Mouse (Mus musculus) cortical plate, adult 2 months (tissue): ENCODE results near the gene Pcsk4. TPM values are rescaled to one million over a fixed set of nuclear protein-coding genes. Genes with fewer than 3 reads are reported as not detected.

ENCODE experiments used
- H3K27ac ChIP-seq: fragments of 200-500 bp; 2 replicates; pipeline ENCODE4 v1.5.1; 2012; ENCODE audit warnings: low read length, control low read depth, inconsistent platforms; ENCODE audit not compliant: insufficient read depth
- H3K4me1 ChIP-seq: fragments of 200-500 bp; 2 replicates; pipeline ENCODE4 v1.6.1; 2011; ENCODE audit warnings: low read length; ENCODE audit not compliant: control insufficient read depth, insufficient read depth
- H3K4me3 ChIP-seq: fragments of 200-500 bp; 2 replicates; pipeline ENCODE4 v1.5.1; 2011; ENCODE audit warnings: mild to moderate bottlenecking, low read length, control low read depth; ENCODE audit not compliant: insufficient read depth
- CTCF ChIP-seq: fragments of 200-500 bp; IDR thresholded peaks from 2 replicates; pipeline ENCODE4 v1.5.1; 2011; ENCODE audit warnings: mild to moderate bottlenecking, control low read depth, low read length; ENCODE audit not compliant: insufficient read depth; ENCODE audit errors: extremely low read depth
- POLR2A ChIP-seq: fragments of 200-500 bp; IDR thresholded peaks from 2 replicates; pipeline ENCODE4 v1.6.1; 2011; ENCODE audit warnings: mild to moderate bottlenecking, low read length, control low read depth; ENCODE audit not compliant: insufficient read depth; ENCODE audit errors: extremely low read depth
- polyA plus RNA-seq: library from polyadenylated mRNA; depleted of rRNA; stranded (reverse); fragments of >200 nt; gene quantifications from 2 replicates; pipeline ENCODE4 v1.2.3, GENCODE M21; 2012; rRNA removed

The Pcsk4 gene
- polyA plus RNA-seq, 1 experiment, result 13.9 TPM

DNA sequence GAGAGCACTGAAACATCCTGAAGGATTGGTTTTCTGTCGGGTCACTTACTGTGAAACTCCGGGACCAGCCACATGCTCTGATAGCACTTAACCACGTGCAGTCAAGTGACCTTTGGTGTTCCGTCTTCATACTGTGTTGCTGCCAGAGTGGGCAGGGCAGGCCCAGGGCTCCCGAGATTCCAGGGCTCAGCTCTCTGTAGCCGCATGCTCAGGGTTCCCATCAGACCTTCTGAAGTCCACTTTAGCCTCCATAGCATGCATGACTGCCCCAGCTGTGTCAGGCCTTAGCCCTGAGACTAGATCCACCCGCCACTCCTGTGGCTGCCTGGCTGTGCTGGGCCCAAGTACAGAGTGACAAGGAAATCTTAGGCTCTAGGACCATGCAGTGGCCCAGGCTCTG lies 48.0 kb downstream of the Pcsk4 start:
- no peak for TF ChIP-seq POLR2A
- no peak for TF ChIP-seq CTCF

DNA sequence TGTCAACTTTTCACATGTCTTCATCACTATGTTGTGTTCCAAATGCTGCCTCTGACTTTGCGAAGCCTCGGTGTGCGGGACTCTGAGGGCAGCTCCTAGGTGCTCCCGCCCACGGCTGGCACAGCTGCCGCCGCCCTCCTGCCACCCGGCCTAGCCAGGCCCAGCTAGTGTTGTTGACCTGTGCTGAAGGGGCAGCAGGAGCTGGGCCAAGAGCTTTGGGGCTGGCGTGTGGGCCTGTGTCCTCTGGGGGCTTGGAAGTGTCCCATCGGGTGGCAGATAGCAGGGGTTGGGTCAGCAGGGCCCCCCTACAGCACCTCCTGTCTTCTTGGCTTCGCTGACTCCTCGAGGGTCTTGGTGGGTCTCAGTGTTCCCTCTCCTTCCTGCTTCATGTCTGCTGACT lies 50.0 kb downstream of the Pcsk4 start:
- TF ChIP-seq CTCF (no peak), POLR2A (no peak)
- H3K4me3 ChIP-seq, result no peak overlapping the region
- H3K27ac ChIP-seq, result no peak overlapping the region
- H3K4me1 ChIP-seq, result no peaks in the 10 kb centered on the region

More for the DNA sequence above, 48.0 kb downstream of the Pcsk4 start:
- Histone ChIP-seq H3K4me3 (no peak overlapping the region), H3K4me1 (no peaks in the 10 kb centered on the region), H3K27ac (no peak overlapping the region)

DNA sequence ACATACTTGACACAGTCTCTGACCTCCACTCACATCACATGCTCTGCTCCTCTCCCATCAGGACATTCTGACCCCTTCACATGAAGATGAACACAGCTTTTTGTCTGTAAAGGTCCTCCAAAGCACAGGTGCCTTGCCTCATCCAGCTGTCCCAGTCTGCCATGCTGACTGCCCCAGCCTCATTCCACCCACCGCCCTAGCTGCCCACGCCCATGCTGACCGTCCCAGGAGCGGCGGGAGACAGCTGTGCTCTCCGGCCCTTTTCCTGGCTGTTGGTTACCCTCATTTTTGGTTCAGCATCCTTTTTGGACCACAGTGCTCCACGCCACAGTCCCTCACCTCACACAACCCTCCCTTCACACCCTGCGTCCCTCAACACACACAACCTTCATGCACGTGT lies 50.9 kb downstream of the Pcsk4 start:
- TF ChIP-seq POLR2A (no peak), CTCF (no peak)
- Histone ChIP-seq H3K4me3 (no peak overlapping the region), H3K27ac (no peak overlapping the region), H3K4me1 (no peaks in the 10 kb centered on the region; the same call in 1 of the 2 replicates)

DNA sequence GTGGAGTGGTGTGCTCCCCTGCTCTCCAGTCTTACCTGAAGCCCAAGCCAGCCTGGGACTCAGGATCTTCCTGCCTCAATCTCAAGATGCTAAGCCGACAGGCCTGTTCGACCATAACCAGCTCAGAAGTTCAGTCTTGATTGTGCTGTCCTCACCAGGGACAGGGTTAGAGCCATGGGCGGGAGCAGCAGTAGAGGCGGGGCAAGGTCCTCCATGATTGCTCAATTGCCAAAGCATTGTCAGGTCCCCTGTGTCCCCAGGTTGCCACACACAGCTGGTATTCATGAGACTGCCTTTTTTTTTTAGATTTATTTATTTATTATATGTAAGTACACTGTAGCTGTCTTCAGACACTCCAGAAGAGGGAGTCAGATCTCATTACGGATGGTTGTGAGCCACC lies 53.1 kb downstream of the Pcsk4 start:
- no peak overlapping the region for H3K27ac ChIP-seq
- TF ChIP-seq POLR2A (no peak), CTCF (no peak)
- no peak overlapping the region for H3K4me3 ChIP-seq
- H3K4me1 ChIP-seq, result no peaks in the 10 kb centered on the region; the same call in 1 of the 2 replicates

DNA sequence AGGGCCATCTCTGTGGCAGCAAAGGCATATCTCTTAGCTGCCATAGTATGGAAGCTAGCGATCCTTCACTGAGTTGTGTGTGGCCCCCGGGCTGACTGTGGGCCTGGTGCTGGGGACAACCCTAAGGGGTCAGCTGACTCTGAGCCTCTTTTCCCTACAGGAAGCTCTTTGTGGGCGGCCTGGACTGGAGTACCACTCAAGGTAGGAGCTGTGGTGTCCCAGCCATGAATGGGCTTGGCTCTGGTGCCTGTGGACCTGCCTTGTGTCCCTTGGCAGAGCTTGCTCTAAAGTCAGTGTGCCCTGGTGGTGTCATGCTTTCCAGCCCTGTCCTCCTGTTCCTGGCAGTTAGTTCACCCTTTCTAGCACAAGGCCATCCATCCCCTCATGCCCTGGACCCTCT lies 55.5 kb downstream of the Pcsk4 start:
- H3K4me1 ChIP-seq, result peaks cover 10% of the 10 kb centered on the region
- no peak for TF ChIP-seq CTCF
- no peak for TF ChIP-seq POLR2A
- no peak overlapping the region for H3K4me3 ChIP-seq
- no peak overlapping the region for H3K27ac ChIP-seq

DNA sequence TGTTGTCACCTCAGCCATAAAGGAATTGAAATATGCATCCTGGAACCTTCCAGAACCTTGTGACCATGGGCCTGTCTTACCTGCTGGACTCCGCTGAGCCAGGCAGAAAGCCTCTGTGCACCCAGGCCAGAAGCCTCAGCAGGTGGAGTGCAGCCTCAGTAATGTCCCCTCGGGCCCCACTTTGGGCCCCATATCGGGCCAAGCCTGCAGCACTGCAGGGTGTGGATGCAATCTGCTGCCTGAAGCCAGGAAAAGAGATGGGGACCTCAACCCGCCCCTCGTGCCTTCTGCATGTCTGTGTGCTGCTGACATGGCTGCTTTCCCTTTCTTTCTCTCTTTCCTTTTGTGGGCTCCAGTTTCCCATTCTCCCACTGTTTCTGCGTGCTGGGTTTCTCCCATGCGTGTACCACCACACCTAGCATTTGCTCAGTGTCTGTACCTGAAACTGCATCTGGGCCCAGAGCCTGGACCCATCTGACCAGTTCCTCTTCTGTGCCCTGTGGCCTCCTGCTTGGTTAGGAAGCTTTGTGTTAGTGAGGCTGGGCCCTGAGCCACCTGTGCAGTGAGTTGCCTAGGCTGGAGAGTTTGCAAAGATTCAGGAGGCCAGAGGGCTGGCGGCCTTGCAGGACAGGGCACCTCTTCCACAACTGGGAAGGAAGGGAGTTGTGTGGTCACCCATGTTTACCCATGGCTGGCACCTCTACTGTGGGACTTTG lies 57.3 kb downstream of the Pcsk4 start:
- H3K4me1 ChIP-seq, result peaks cover 16% of the 10 kb centered on the region
- H3K27ac ChIP-seq, result no peak overlapping the region
- no peak overlapping the region for H3K4me3 ChIP-seq

More for the DNA sequence above, 57.3 kb downstream of the Pcsk4 start:
- TF ChIP-seq CTCF, result no peak
- TF ChIP-seq POLR2A, result no peak

Other genes with a start within 250 kb of the Pcsk4 start
- gene Sbno2, start 223.9 kb downstream of the Pcsk4 start, polyA plus RNA-seq, result 22.9 and 24.4 TPM in 2 replicates
- gene Stk11, start 213.7 kb downstream of the Pcsk4 start, polyA plus RNA-seq, result 91.8 and 94.2 TPM in 2 replicates
- 620 and 641 TPM in 2 replicates for gene Atp5d, start 190.9 kb downstream of the Pcsk4 start, polyA plus RNA-seq
- 274 and 285 TPM in 2 replicates for gene Cbarp, start 188.7 kb downstream of the Pcsk4 start, polyA plus RNA-seq
- 26.6 and 33.8 TPM in 2 replicates for gene Midn, start 181.2 kb downstream of the Pcsk4 start, polyA plus RNA-seq
- gene Cirbp, start 163.5 kb downstream of the Pcsk4 start, polyA plus RNA-seq, result 150 and 180 TPM in 2 replicates
- 13.1 and 13.9 TPM in 2 replicates for gene 1600002K03Rik, start 156.6 kb downstream of the Pcsk4 start, polyA plus RNA-seq
- gene Efna2, start 150.0 kb downstream of the Pcsk4 start, polyA plus RNA-seq, result 7.7 and 8.5 TPM in 2 replicates
- 36.9 and 37.1 TPM in 2 replicates for gene Mum1, start 103.1 kb downstream of the Pcsk4 start, polyA plus RNA-seq
- gene Ndufs7, start 80.4 kb downstream of the Pcsk4 start, polyA plus RNA-seq, result 417 and 424 TPM in 2 replicates
- gene Gamt, start 68.5 kb downstream of the Pcsk4 start, polyA plus RNA-seq, result 43.9 and 59.6 TPM in 2 replicates
- 65.4 and 70.8 TPM in 2 replicates for gene Dazap1, start 68.0 kb downstream of the Pcsk4 start, polyA plus RNA-seq
- gene Rps15, start 37.0 kb downstream of the Pcsk4 start, polyA plus RNA-seq, result 2,242 and 2,263 TPM in 2 replicates
- 54.9 and 55.2 TPM in 2 replicates for gene Apc2, start 33.5 kb downstream of the Pcsk4 start, polyA plus RNA-seq
- 51.9 and 52.3 TPM in 2 replicates for gene 2310011J03Rik, start 9.0 kb downstream of the Pcsk4 start, polyA plus RNA-seq
- gene Reep6, start 455 bp upstream of the Pcsk4 start, polyA plus RNA-seq, result 5.7 and 6.3 TPM in 2 replicates
- 7.9 and 9.4 TPM in 2 replicates for gene Adamtsl5, start 18.9 kb upstream of the Pcsk4 start, polyA plus RNA-seq
- 36.3 and 40.3 TPM in 2 replicates for gene Plk5, start 27.0 kb upstream of the Pcsk4 start, polyA plus RNA-seq
- gene Mex3d, start 58.2 kb upstream of the Pcsk4 start, polyA plus RNA-seq, result 13.8 and 14.3 TPM in 2 replicates
- gene Mbd3, start 70.1 kb upstream of the Pcsk4 start, polyA plus RNA-seq, result 186 and 210 TPM in 2 replicates
- 1,456 and 1,595 TPM in 2 replicates for gene Uqcr11, start 77.3 kb upstream of the Pcsk4 start, polyA plus RNA-seq
- 25.5 and 26.0 TPM in 2 replicates for gene Tcf3, start 104.1 kb upstream of the Pcsk4 start, polyA plus RNA-seq
- not detected in 2 replicates for gene Onecut3, start 165.3 kb upstream of the Pcsk4 start, polyA plus RNA-seq
- gene Atp8b3, start 209.6 kb upstream of the Pcsk4 start, polyA plus RNA-seq, result 0.08 and 0.09 TPM in 2 replicates
- gene Rexo1, start 232.1 kb upstream of the Pcsk4 start, polyA plus RNA-seq, result 44.7 and 45.0 TPM in 2 replicates
- gene Klf16, start 247.8 kb upstream of the Pcsk4 start, polyA plus RNA-seq, result 34.7 and 36.9 TPM in 2 replicates